Mouse (Mus musculus): ENCODE data around the gene Atcay.

DNA sequence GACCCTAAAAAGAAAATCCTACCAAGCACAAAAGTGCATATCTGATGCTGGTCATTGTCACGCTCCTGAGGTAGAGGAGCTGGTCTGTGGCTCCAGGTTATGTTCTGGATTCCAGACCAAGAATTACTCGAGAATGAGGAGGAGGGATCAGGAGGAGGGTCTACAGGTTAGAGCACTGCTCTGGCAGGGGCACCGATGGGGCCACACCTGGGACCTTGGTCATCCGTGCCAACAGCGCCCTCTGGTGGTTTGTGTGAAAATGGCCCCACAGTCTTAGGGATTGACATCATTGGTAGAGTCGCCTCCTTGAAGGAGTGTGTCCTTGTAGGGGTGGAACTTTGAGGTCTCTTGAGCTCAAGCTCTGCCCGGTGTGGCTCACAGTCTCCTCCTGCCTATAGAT lies 12.7 kb downstream of the Atcay start:
- peak in 1 of 2 experiments; percentile 39; a peak in 2 of 4 replicates for TF ChIP-seq CTCF (conservative IDR thresholded peaks at IDR 0.05 in 1 of 2, IDR thresholded peaks at IDR 0.05 in 1 of 2; ENCODE audit: low read depth in 2 of 2, low read length in 2 of 2)
- no peak for TF ChIP-seq E2F4 (IDR thresholded peaks at IDR 0.05; ENCODE audit: insufficient replicate concordance, low read depth, low read length)
- no peak for TF ChIP-seq BHLHE40 (IDR thresholded peaks at IDR 0.05; ENCODE audit: low read depth, low read length)
- no peak for TF ChIP-seq HCFC1 (IDR thresholded peaks at IDR 0.05; ENCODE audit: low read depth, low read length)
- TF ChIP-seq PAX5 (IDR thresholded peaks at IDR 0.05; ENCODE audit: low read length), result no peak
- TF ChIP-seq EP300 (IDR thresholded peaks at IDR 0.05; ENCODE audit: low read length), result no peak
- no peak for TF ChIP-seq TBP (conservative IDR thresholded peaks at IDR 0.05; ENCODE audit: low read depth, low read length)
- TF ChIP-seq TCF12 (IDR thresholded peaks at IDR 0.05; ENCODE audit: low read depth, low read length), result no peak
- TF ChIP-seq USF1 (IDR thresholded peaks at IDR 0.05; ENCODE audit: low read depth, low read length), result no peak

All from CH12.LX (cell line).